Mouse (Mus musculus): ENCODE results near the gene Art4. TPM values are rescaled to one million over a fixed set of nuclear protein-coding genes. Genes with fewer than 3 reads are reported as not detected.

Art4 gene
- polyA plus RNA-seq, 1 experiment, result not detected

GRCm38 (mm10) chr6:136883431-136883915, 25.9 kb upstream of the Art4 start:
- Histone ChIP-seq H3K27ac (ENCODE audit: insufficient read depth, low read length) (no peak overlapping the region), H3K27me3 (ENCODE audit: control insufficient read depth, insufficient read depth, low read length, poor library complexity, severe bottlenecking) (no peaks in the 10 kb centered on the region), H3K4me1 (ENCODE audit: control insufficient read depth, insufficient read depth, low read length) (no peaks in the 10 kb centered on the region), H3K9me3 (replicated peaks; ENCODE audit: control insufficient read depth, insufficient read depth, low read length, poor library complexity, severe bottlenecking) (no peaks in the 10 kb centered on the region), H3K9ac (ENCODE audit: low read depth, poor library complexity, severe bottlenecking) (no peak overlapping the region), H3K4me3 (ENCODE audit: low read depth, low read length) (no peak overlapping the region), H3K36me3 (ENCODE audit: control insufficient read depth, insufficient read depth, low read length, poor library complexity, severe bottlenecking) (no peaks in the 10 kb centered on the region)
- TF ChIP-seq CTCF (IDR thresholded peaks at IDR 0.05; ENCODE audit: low read depth, low read length) (no peak), EP300 (IDR thresholded peaks at IDR 0.05; ENCODE audit: insufficient read depth, low read depth, low read length) (no peak), POLR2A (IDR thresholded peaks at IDR 0.05; ENCODE audit: insufficient read depth, low read length) (no peak)

GRCm38 (mm10) chr6:136881678-136882077, 24.1 kb upstream of the Art4 start:
- H3K27ac ChIP-seq (ENCODE audit: insufficient read depth, low read length), result no peak overlapping the region
- no peaks in the 10 kb centered on the region for H3K27me3 ChIP-seq (ENCODE audit: control insufficient read depth, insufficient read depth, low read length, poor library complexity, severe bottlenecking)
- H3K4me3 ChIP-seq (ENCODE audit: low read depth, low read length), result no peak overlapping the region
- no peaks in the 10 kb centered on the region for H3K9me3 ChIP-seq (replicated peaks; ENCODE audit: control insufficient read depth, insufficient read depth, low read length, poor library complexity, severe bottlenecking)
- H3K36me3 ChIP-seq (ENCODE audit: control insufficient read depth, insufficient read depth, low read length, poor library complexity, severe bottlenecking), result no peaks in the 10 kb centered on the region
- TF ChIP-seq POLR2A (IDR thresholded peaks at IDR 0.05; ENCODE audit: insufficient read depth, low read length) (no peak), EP300 (IDR thresholded peaks at IDR 0.05; ENCODE audit: insufficient read depth, low read depth, low read length) (no peak), CTCF (IDR thresholded peaks at IDR 0.05; ENCODE audit: low read depth, low read length) (no peak)
- H3K9ac ChIP-seq (ENCODE audit: low read depth, poor library complexity, severe bottlenecking), result no peak overlapping the region
- H3K4me1 ChIP-seq (ENCODE audit: control insufficient read depth, insufficient read depth, low read length), result no peaks in the 10 kb centered on the region

- H3K27ac ChIP-seq (ENCODE audit: insufficient read depth, low read length), result no peak within 1 kb of the TSS
- no peaks in the 10 kb centered on the region for H3K4me1 ChIP-seq (ENCODE audit: control insufficient read depth, insufficient read depth, low read length)
- TF ChIP-seq POLR2A (IDR thresholded peaks at IDR 0.05; ENCODE audit: insufficient read depth, low read length), result no peak
- TF ChIP-seq EP300 (IDR thresholded peaks at IDR 0.05; ENCODE audit: insufficient read depth, low read depth, low read length), result no peak
- no peak for TF ChIP-seq CTCF (IDR thresholded peaks at IDR 0.05; ENCODE audit: low read depth, low read length)
- no peaks in the 10 kb centered on the region for H3K27me3 ChIP-seq (ENCODE audit: control insufficient read depth, insufficient read depth, low read length, poor library complexity, severe bottlenecking)
- no peak within 1 kb of the TSS for H3K4me3 ChIP-seq (ENCODE audit: low read depth, low read length)
- H3K9me3 ChIP-seq (replicated peaks; ENCODE audit: control insufficient read depth, insufficient read depth, low read length, poor library complexity, severe bottlenecking), result no peaks in the 10 kb centered on the region
- H3K36me3 ChIP-seq (ENCODE audit: control insufficient read depth, insufficient read depth, low read length, poor library complexity, severe bottlenecking), result no peaks in the 10 kb centered on the region
- no peak within 1 kb of the TSS for H3K9ac ChIP-seq (ENCODE audit: low read depth, poor library complexity, severe bottlenecking)
Observed at GRCm38 (mm10) chr6:136875670-136876069, 18.1 kb upstream of the Art4 start, which contains the start of gene Mgp. TSS of gene Mgp (minus strand) at chr6:136875823.

- H3K9ac ChIP-seq (ENCODE audit: low read depth, poor library complexity, severe bottlenecking), result no peak overlapping the region
- H3K4me1 ChIP-seq (ENCODE audit: control insufficient read depth, insufficient read depth, low read length), result no peaks in the 10 kb centered on the region
- H3K4me3 ChIP-seq (ENCODE audit: low read depth, low read length), result no peak overlapping the region
- TF ChIP-seq POLR2A (IDR thresholded peaks at IDR 0.05; ENCODE audit: insufficient read depth, low read length), result no peak
- TF ChIP-seq CTCF (IDR thresholded peaks at IDR 0.05; ENCODE audit: low read depth, low read length), result no peak
- no peaks in the 10 kb centered on the region for H3K27me3 ChIP-seq (ENCODE audit: control insufficient read depth, insufficient read depth, low read length, poor library complexity, severe bottlenecking)
- no peak overlapping the region for H3K27ac ChIP-seq (ENCODE audit: insufficient read depth, low read length)
- H3K9me3 ChIP-seq (replicated peaks; ENCODE audit: control insufficient read depth, insufficient read depth, low read length, poor library complexity, severe bottlenecking), result no peaks in the 10 kb centered on the region
- no peaks in the 10 kb centered on the region for H3K36me3 ChIP-seq (ENCODE audit: control insufficient read depth, insufficient read depth, low read length, poor library complexity, severe bottlenecking)
Observed at GRCm38 (mm10) chr6:136874599-136874998, 17.1 kb upstream of the Art4 start.

GRCm38 (mm10) chr6:136868921-136869320, 11.4 kb upstream of the Art4 start:
- Histone ChIP-seq H3K27ac (ENCODE audit: insufficient read depth, low read length) (no peak overlapping the region), H3K4me1 (ENCODE audit: control insufficient read depth, insufficient read depth, low read length) (no peaks in the 10 kb centered on the region), H3K9ac (ENCODE audit: low read depth, poor library complexity, severe bottlenecking) (no peak overlapping the region), H3K9me3 (replicated peaks; ENCODE audit: control insufficient read depth, insufficient read depth, low read length, poor library complexity, severe bottlenecking) (no peaks in the 10 kb centered on the region), H3K36me3 (ENCODE audit: control insufficient read depth, insufficient read depth, low read length, poor library complexity, severe bottlenecking) (no peaks in the 10 kb centered on the region), H3K27me3 (ENCODE audit: control insufficient read depth, insufficient read depth, low read length, poor library complexity, severe bottlenecking) (no peaks in the 10 kb centered on the region), H3K4me3 (ENCODE audit: low read depth, low read length) (no peak overlapping the region)
- TF ChIP-seq EP300 (IDR thresholded peaks at IDR 0.05; ENCODE audit: insufficient read depth, low read depth, low read length), result no peak
- TF ChIP-seq CTCF (IDR thresholded peaks at IDR 0.05; ENCODE audit: low read depth, low read length), result no peak
- TF ChIP-seq POLR2A (IDR thresholded peaks at IDR 0.05; ENCODE audit: insufficient read depth, low read length), result no peak

- Histone ChIP-seq H3K36me3 (ENCODE audit: control insufficient read depth, insufficient read depth, low read length, poor library complexity, severe bottlenecking) (no peaks in the 10 kb centered on the region), H3K27me3 (ENCODE audit: control insufficient read depth, insufficient read depth, low read length, poor library complexity, severe bottlenecking) (no peaks in the 10 kb centered on the region), H3K27ac (ENCODE audit: insufficient read depth, low read length) (no peak overlapping the region), H3K9ac (ENCODE audit: low read depth, poor library complexity, severe bottlenecking) (no peak overlapping the region), H3K9me3 (replicated peaks; ENCODE audit: control insufficient read depth, insufficient read depth, low read length, poor library complexity, severe bottlenecking) (no peaks in the 10 kb centered on the region), H3K4me3 (ENCODE audit: low read depth, low read length) (no peak overlapping the region), H3K4me1 (ENCODE audit: control insufficient read depth, insufficient read depth, low read length) (no peaks in the 10 kb centered on the region)
- TF ChIP-seq POLR2A (IDR thresholded peaks at IDR 0.05; ENCODE audit: insufficient read depth, low read length) (no peak), EP300 (IDR thresholded peaks at IDR 0.05; ENCODE audit: insufficient read depth, low read depth, low read length) (no peak), CTCF (IDR thresholded peaks at IDR 0.05; ENCODE audit: low read depth, low read length) (no peak)
Observed at GRCm38 (mm10) chr6:136866150-136866549, 8.6 kb upstream of the Art4 start.
